ENCODE assay signal across 13 mouse cellular contexts in the genomic region with DNA sequence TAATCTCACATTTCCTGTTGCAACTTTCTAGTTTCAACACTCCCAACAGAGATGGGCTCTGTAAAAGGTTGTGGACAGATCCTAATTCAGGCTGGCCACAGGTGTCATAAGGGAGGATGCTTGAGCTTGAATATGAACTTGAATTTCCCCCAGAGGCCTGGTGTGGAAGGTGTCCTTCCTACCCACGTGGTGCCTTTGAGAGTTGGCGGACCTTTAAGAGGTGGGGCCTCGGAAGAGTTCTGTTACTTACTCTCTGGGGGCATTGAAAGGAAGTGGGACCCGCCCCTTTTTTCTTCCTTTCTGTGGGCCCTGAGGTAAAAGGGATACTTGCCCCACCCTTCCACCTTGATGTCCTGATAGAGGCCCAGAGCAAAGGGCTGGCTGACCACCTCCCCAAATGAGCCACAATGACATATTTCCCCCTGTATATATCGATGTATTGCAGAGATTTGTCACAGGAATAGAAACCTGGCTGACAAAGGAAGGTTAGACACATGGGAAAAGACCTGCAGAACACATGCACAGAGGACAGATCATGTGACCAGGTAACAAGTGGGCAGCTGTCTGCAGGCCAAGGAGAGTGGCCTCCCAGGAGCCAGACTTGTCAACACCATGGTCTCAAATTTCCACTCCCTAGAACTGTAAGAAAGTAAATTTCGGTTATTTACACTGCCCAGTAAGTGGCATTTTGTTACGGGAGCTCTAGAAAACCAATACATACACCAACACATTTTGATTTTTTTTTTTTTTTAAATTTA.
DNase-seq lines count a peak whose midpoint lies in the region; ATAC-seq and TF ChIP-seq lines count a peak whose summit lies in the region.
"Had no signal": no experiment of that assay in that cellular context is flagged by ENCODE, and none has a peak within 500 bp of the region (broad histone marks: within the 10 kb centered on the region; RNA-seq: fewer than 3 reads in every experiment).

No protein-coding gene starts in this region.

- WGBS in heart, embryonic 15.5 days = 42% methylated on average over 7 of the region's 7 CpGs
- WGBS in liver, postnatal 0 days (ENCODE audit: insufficient replicate concordance) = 54% methylated on average over 7 of the region's 7 CpGs

- no peaks in the 10 kb centered on the region for H3K9me3 ChIP-seq in heart, embryonic 15.5 days (replicated peaks)
- H3K9me3 ChIP-seq in liver, postnatal 0 days (ENCODE audit: low read length) = no peaks in the 10 kb centered on the region
- H3K9me3 ChIP-seq: hindbrain, embryonic 10.5 days had no signal

- H3K36me3 ChIP-seq in heart, embryonic 15.5 days = no peaks in the 10 kb centered on the region
- no peaks in the 10 kb centered on the region for H3K36me3 ChIP-seq in liver, postnatal 0 days (replicated peaks; ENCODE audit: insufficient read depth, low read length)
- H3K36me3 ChIP-seq: hindbrain, embryonic 10.5 days had no signal

- H3K27ac ChIP-seq in heart, embryonic 15.5 days = peak overlapping the region; percentile 82
- no peak overlapping the region for H3K27ac ChIP-seq in liver, postnatal 0 days (ENCODE audit: low read depth)
- H3K27ac ChIP-seq: hindbrain, embryonic 10.5 days had no signal

- peaks cover 29% of the 10 kb centered on the region for H3K4me1 ChIP-seq in heart, embryonic 15.5 days (replicated peaks)
- H3K4me1 ChIP-seq in liver, postnatal 0 days (ENCODE audit: insufficient read depth) = peaks cover 19% of the 10 kb centered on the region

- DNase-seq in heart, postnatal 14 days = no peak
- DNase-seq in thymus, postnatal 0 days (ENCODE audit: low spot score) = peak; percentile 45
- DNase-seq in thymus, postnatal 4 days = no peak
- no peak for DNase-seq in liver, postnatal 0 days
- no peak for DNase-seq in cerebellum, adult 9-11 months
- DNase-seq in natural killer cell, adult 2 months (ENCODE audit: low spot score in 2 of 2) = no peak
- DNase-seq: adrenal gland, adult 2 months; cerebellum, postnatal 14 days; kidney, adult 11 months; kidney, postnatal 25 days; retina, postnatal 1 day had no signal

- no peaks in the 10 kb centered on the region for H3K27me3 ChIP-seq in heart, embryonic 15.5 days
- H3K27me3 ChIP-seq in liver, postnatal 0 days (ENCODE audit: insufficient read depth, low read length) = no peaks in the 10 kb centered on the region

- no peak overlapping the region for H3K4me3 ChIP-seq in heart, embryonic 15.5 days
- H3K4me3 ChIP-seq in liver, postnatal 0 days (ENCODE audit: low read depth, low read length) = no peak overlapping the region
- H3K4me3 ChIP-seq: hindbrain, embryonic 10.5 days had no signal

- no peak overlapping the region for H3K4me2 ChIP-seq in heart, embryonic 15.5 days
- H3K4me2 ChIP-seq in liver, postnatal 0 days (ENCODE audit: low read depth, low read length) = no peak overlapping the region

- intact Hi-C loops in heart, postnatal 14 days (cut with DNase I) = loop anchor here (5.0 kb wide), 1 partner anchor 56 kb away; no protein-coding TSS in a partner anchor

- no peak for ATAC-seq in heart, embryonic 15.5 days (replicated peaks; ENCODE audit: insufficient number of reproducible peaks, insufficient read depth, low FRiP score, low read depth)
- ATAC-seq in liver, postnatal 0 days = 0 out of 2 replicates have a peak, but pooled peaks have one; percentile 7

- no peak overlapping the region for H3K9ac ChIP-seq in heart, embryonic 15.5 days
- H3K9ac ChIP-seq in liver, postnatal 0 days (replicated peaks) = no peak overlapping the region

- TF ChIP-seq EP300 in liver, postnatal 0 days (IDR thresholded peaks at IDR 0.05; ENCODE audit: low read depth) = no peak

- TF ChIP-seq CTCF in liver, postnatal 0 days (IDR thresholded peaks at IDR 0.05; ENCODE audit: low read depth) = no peak
